Comparison of ENCODE assay signal across 17 mouse cellular contexts in the genomic region with DNA sequence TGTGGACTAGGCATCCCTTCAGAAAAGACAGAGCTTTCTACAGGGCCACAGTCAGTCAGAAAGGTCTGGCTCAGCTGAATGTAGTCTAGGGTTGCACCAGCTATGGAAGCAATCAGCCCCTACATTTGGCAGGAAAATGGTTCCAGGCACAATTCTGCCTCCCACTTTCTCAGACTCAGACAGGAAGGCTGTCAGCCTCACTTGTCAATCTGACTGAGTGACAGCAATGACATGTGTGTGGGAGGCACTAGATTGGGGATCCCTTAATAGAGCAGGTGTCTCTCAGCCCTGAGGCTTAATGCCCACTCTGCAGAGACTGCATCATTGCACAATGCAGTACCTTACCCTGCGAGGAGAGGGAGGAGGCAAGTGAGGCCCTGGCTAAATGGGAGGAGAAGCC.
"Had no signal": no experiment of that assay in that cellular context is flagged by ENCODE, and none has a peak within 500 bp of the region (broad histone marks: within the 10 kb centered on the region; RNA-seq: fewer than 3 reads in every experiment).

No protein-coding gene starts in this region.

- H3K27me3 ChIP-seq: liver, embryonic 13.5 days; midbrain, embryonic 12.5 days; neural tube, embryonic 13.5 days; stomach, embryonic 15.5 days had no signal

- DNase-seq: kidney, adult 9 months; kidney, postnatal 25 days; layer of hippocampus, adult 9-11 months; liver, embryonic 13.5 days; lung, adult 2 months; lung, postnatal 14 days; lung, postnatal 4 days; retina, postnatal 1 day; right cerebral cortex, postnatal 25 days; spleen, adult 18-20 months; thymus, postnatal 25 days had no signal

- H3K36me3 ChIP-seq: liver, embryonic 13.5 days; midbrain, embryonic 12.5 days; neural tube, embryonic 13.5 days; stomach, embryonic 15.5 days had no signal

- H3K9ac ChIP-seq: liver, embryonic 13.5 days; midbrain, embryonic 12.5 days; neural tube, embryonic 13.5 days; stomach, embryonic 15.5 days had no signal

- H3K27ac ChIP-seq: layer of hippocampus, adult 2 months; liver, embryonic 13.5 days; midbrain, embryonic 12.5 days; neural tube, embryonic 13.5 days; stomach, embryonic 15.5 days had no signal

- H3K4me1 ChIP-seq: liver, embryonic 13.5 days; midbrain, embryonic 12.5 days; stomach, embryonic 15.5 days had no signal

- H3K4me3 ChIP-seq: layer of hippocampus, adult 2 months; liver, embryonic 13.5 days; midbrain, embryonic 12.5 days; myocyte; neural tube, embryonic 13.5 days; stomach, embryonic 15.5 days had no signal

- H3K4me2 ChIP-seq: liver, embryonic 13.5 days; midbrain, embryonic 12.5 days; neural tube, embryonic 13.5 days; stomach, embryonic 15.5 days had no signal

- H3K9me3 ChIP-seq: liver, embryonic 13.5 days; midbrain, embryonic 12.5 days; neural tube, embryonic 13.5 days had no signal

- ATAC-seq: midbrain, embryonic 16.5 days had no signal
